Mouse (Mus musculus) liver, postnatal 0 days (tissue): ENCODE measurements around the gene Alkbh1.

Source experiments
- CTCF ChIP-seq: sonication (generic); IDR thresholded peaks from 2 replicates; pipeline ENCODE4 v1.5.1; 2016; ENCODE audit warnings: antibody characterized with exemption, low read depth
- EP300 ChIP-seq: IDR thresholded peaks from 2 replicates; pipeline ENCODE4 v1.6.1; 2016; ENCODE audit warnings: antibody characterized with exemption, low read depth, mild to moderate bottlenecking

DNA sequence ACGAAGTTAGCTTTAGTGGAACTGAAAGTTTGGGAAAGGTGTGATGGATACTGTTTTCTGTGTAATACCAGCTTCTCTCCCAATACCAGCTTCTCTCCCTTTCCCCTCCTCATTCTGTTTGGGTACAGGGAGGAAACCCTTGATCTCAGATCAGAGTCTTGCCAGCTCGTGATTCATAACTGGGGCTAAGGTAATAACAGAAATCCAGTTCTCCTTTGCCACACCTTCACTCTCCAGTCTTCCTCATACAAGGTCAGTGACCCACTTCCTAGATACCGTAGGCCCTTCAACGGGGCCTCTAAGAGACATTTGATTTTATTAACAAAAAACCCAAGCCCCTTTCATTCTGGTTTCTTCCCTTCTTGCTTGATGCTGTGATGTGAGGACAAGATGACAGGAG is 38.7 kb downstream of the Alkbh1 start:
- TF ChIP-seq CTCF (no peak), EP300 (no peak)
